Mouse (Mus musculus) hindbrain, postnatal 0 days (tissue): Measurements from ENCODE around the gene Dlgap3. TPM values are rescaled to one million over a fixed set of nuclear protein-coding genes. Genes with fewer than 3 reads are reported as not detected.

Experiments
- ATAC-seq: fragments of 200-750 bp; cut with Nextera tagmentation; 2 replicates; pipeline ENCODE4 v1.8.0; 2017; ENCODE audit warnings: mild to moderate bottlenecking, moderate TSS enrichment, moderate library complexity
- DNase-seq: peaks from one replicate; pipeline ENCODE4 v3.0.0-alpha.2; 2015; ENCODE audit warnings: low spot score
- H3K27ac ChIP-seq: fragments of 300-500 bp; sonication (generic); 2 replicates; pipeline ENCODE4 v1.5.1; 2014; ENCODE audit warnings: mild to moderate bottlenecking
- H3K27me3 ChIP-seq: fragments of 300-500 bp; sonication (generic); 2 replicates; pipeline ENCODE4 v1.6.1; 2014; ENCODE audit warnings: low read length, mixed read lengths; ENCODE audit not compliant: insufficient read depth
- H3K36me3 ChIP-seq: fragments of 300-500 bp; sonication (generic); 2 replicates; pipeline ENCODE4 v1.6.1; 2014; ENCODE audit warnings: low read length, mixed read lengths; ENCODE audit not compliant: insufficient read depth
- H3K4me1 ChIP-seq: fragments of 300-500 bp; sonication (generic); 2 replicates; pipeline ENCODE4 v1.6.1; 2014; ENCODE audit warnings: antibody characterized with exemption, low read length, mixed read lengths; ENCODE audit not compliant: insufficient read depth
- H3K4me2 ChIP-seq: fragments of 300-500 bp; sonication (generic); 2 replicates; pipeline ENCODE4 v1.6.1; 2014; ENCODE audit warnings: low read depth, mild to moderate bottlenecking, low read length, moderate library complexity, mixed read lengths
- H3K4me3 ChIP-seq: fragments of 300-500 bp; sonication (generic); 2 replicates; pipeline ENCODE4 v1.5.1; 2014; ENCODE audit warnings: low read length
- H3K9ac ChIP-seq: fragments of 300-500 bp; sonication (generic); replicated peaks from 2 replicates; pipeline ENCODE4 v1.6.1; 2014; ENCODE audit warnings: mild to moderate bottlenecking, low read length, moderate library complexity, mixed read lengths
- H3K9me3 ChIP-seq: fragments of 300-500 bp; sonication (generic); 2 replicates; pipeline ENCODE4 v1.6.1; 2016; ENCODE audit warnings: low read length, mixed read lengths
- CTCF ChIP-seq: IDR thresholded peaks from 2 replicates; pipeline ENCODE4 v1.5.1; 2016; ENCODE audit warnings: antibody characterized with exemption, control low read depth, low read depth
- WGBS: fragments of 180-500 bp; shearing (Covaris S2); extraction: QIAGEN DNeasy Blood & Tissue Kit; methylation state at CpG from one replicate; pipeline ENCODE4 v1.1.7; 2014; 5-methylcytosine and 5-hydroxymethylcytosine counted together
- polyA plus RNA-seq: library from polyadenylated mRNA; unstranded; fragments of >200 nt; fragmentation: Nextera tagmentation; extraction: Ambion mirVana; gene quantifications from 2 replicates; pipeline ENCODE4 v1.2.1, GENCODE M21; 2015
- total RNA-seq: library from RNA; depleted of rRNA; stranded (reverse); fragments of >200 nt; gene quantifications from 2 replicates; pipeline ENCODE4 v1.2.3, GENCODE M21; 2014

Dlgap3 gene
- total and polyA plus RNA-seq, 2 experiments from 2014 or later = 34.2 to 153 TPM

- DNase-seq (no peak), ATAC-seq (no peak)
- Histone ChIP-seq H3K9me3 (no peaks in the 10 kb centered on the region), H3K4me1 (peaks cover 25% of the 10 kb centered on the region), H3K9ac (no peak overlapping the region), H3K36me3 (no peaks in the 10 kb centered on the region), H3K4me3 (no peak overlapping the region), H3K27ac (peak overlapping the region; percentile 76; the same call in 1 of the 2 replicates), H3K4me2 (no peak overlapping the region), H3K27me3 (no peaks in the 10 kb centered on the region)
- 83% methylated on average over 38 of the region's 40 CpGs for WGBS
- no peak for TF ChIP-seq CTCF
Measured at GRCm38 (mm10) chr4:127233416-127234125, 64.6 kb downstream of the Dlgap3 start.

GRCm38 (mm10) chr4:127235742-127236487 is 66.9 kb downstream of the Dlgap3 start:
- ATAC-seq = peak; percentile 67
- Histone ChIP-seq H3K4me2 (peak overlapping the region; percentile 88), H3K9ac (peak overlapping the region; percentile 64), H3K4me3 (peak overlapping the region; percentile 45), H3K27me3 (no peaks in the 10 kb centered on the region), H3K27ac (peak overlapping the region; percentile 71), H3K4me1 (peaks cover 25% of the 10 kb centered on the region), H3K9me3 (no peaks in the 10 kb centered on the region), H3K36me3 (no peaks in the 10 kb centered on the region)
- WGBS = 1% methylated on average over 64 of the region's 67 CpGs
- DNase-seq = peak; percentile 92
- TF ChIP-seq CTCF = peak; percentile 70

- Histone ChIP-seq H3K27ac (0 out of 2 replicates have a peak overlapping the region, but pooled peaks have one; percentile 71), H3K4me3 (peak overlapping the region; percentile 45), H3K27me3 (no peaks in the 10 kb centered on the region), H3K9me3 (no peaks in the 10 kb centered on the region), H3K9ac (peak overlapping the region; percentile 64), H3K4me1 (peaks cover 20% of the 10 kb centered on the region), H3K4me2 (peak overlapping the region; percentile 88), H3K36me3 (no peaks in the 10 kb centered on the region)
- DNase-seq = no peak
- no peak for TF ChIP-seq CTCF
- 7% methylated on average over 14 of the region's 14 CpGs for WGBS
- ATAC-seq = no peak
Measured at GRCm38 (mm10) chr4:127236631-127237030, 67.6 kb downstream of the Dlgap3 start.

GRCm38 (mm10) chr4:127237271-127237670 is 68.3 kb downstream of the Dlgap3 start:
- Histone ChIP-seq H3K4me2 (no peak overlapping the region), H3K27me3 (no peaks in the 10 kb centered on the region), H3K36me3 (no peaks in the 10 kb centered on the region), H3K4me1 (peaks cover 13% of the 10 kb centered on the region), H3K27ac (no peak overlapping the region), H3K9ac (no peak overlapping the region), H3K4me3 (no peak overlapping the region), H3K9me3 (no peaks in the 10 kb centered on the region)
- 54% methylated on average over 10 of the region's 10 CpGs for WGBS
- no peak for DNase-seq
- no peak for ATAC-seq
- TF ChIP-seq CTCF = no peak

- 69% methylated on average over 6 of the region's 6 CpGs for WGBS
- Histone ChIP-seq H3K27ac (no peak overlapping the region), H3K9ac (no peak overlapping the region), H3K4me3 (no peak overlapping the region), H3K4me2 (no peak overlapping the region), H3K27me3 (no peaks in the 10 kb centered on the region), H3K4me1 (peaks cover 7% of the 10 kb centered on the region), H3K9me3 (no peaks in the 10 kb centered on the region), H3K36me3 (peaks cover 8% of the 10 kb centered on the region; the same call in 1 of the 2 replicates)
- no peak for DNase-seq
- TF ChIP-seq CTCF = no peak
- ATAC-seq = no peak
Measured at GRCm38 (mm10) chr4:127242696-127243095, 73.7 kb downstream of the Dlgap3 start.

GRCm38 (mm10) chr4:127243552-127243951 is 74.5 kb downstream of the Dlgap3 start, which contains the start of gene Smim12:
TSS of gene Smim12 (plus strand) at chr4:127243784.
- Histone ChIP-seq H3K27ac (peak within 1 kb of the TSS; percentile 68), H3K27me3 (no peaks in the 10 kb centered on the region), H3K9me3 (no peaks in the 10 kb centered on the region), H3K4me2 (peak within 1 kb of the TSS; percentile 79), H3K9ac (peak within 1 kb of the TSS; percentile 96), H3K4me1 (peaks cover 7% of the 10 kb centered on the region), H3K36me3 (peaks cover 12% of the 10 kb centered on the region; the same call in 1 of the 2 replicates), H3K4me3 (peak within 1 kb of the TSS; percentile 100)
- 0% methylated on average over 28 of the region's 29 CpGs for WGBS
- ATAC-seq (peak; percentile 93), DNase-seq (peak; percentile 100)
- peak; percentile 95 for TF ChIP-seq CTCF
